Mouse (Mus musculus) limb, embryonic 11.5 days (tissue): ENCODE measurements around the gene Gm45753. TPM values are rescaled to one million over a fixed set of nuclear protein-coding genes. Genes with fewer than 3 reads are reported as not detected.

ENCODE experiments used
- ATAC-seq: fragments of 200-750 bp; cut with Nextera tagmentation; 2 replicates; pipeline ENCODE4 v1.8.0; 2017; ENCODE audit warnings: low read depth; ENCODE audit not compliant: insufficient number of reproducible peaks, low FRiP score, low TSS enrichment
- DNase-seq: peaks from one replicate; pipeline ENCODE4 v3.0.0-alpha.2; 2015; ENCODE audit warnings: low spot score
- H3K27ac ChIP-seq: fragments of 300-500 bp; sonication (generic); replicated peaks from 2 replicates; pipeline ENCODE4 v1.5.1; 2014; ENCODE audit warnings: low read depth, mild to moderate bottlenecking, low read length
- H3K27me3 ChIP-seq: fragments of 300-500 bp; sonication (generic); 2 replicates; pipeline ENCODE4 v1.6.1; 2014; ENCODE audit warnings: mild to moderate bottlenecking, low read length, mixed read lengths; ENCODE audit not compliant: control insufficient read depth, insufficient read depth
- H3K36me3 ChIP-seq: fragments of 300-500 bp; sonication (generic); 2 replicates; pipeline ENCODE4 v1.6.1; 2014; ENCODE audit warnings: mild to moderate bottlenecking, low read length, moderate library complexity, mixed read lengths; ENCODE audit not compliant: control insufficient read depth, insufficient read depth
- H3K4me1 ChIP-seq: fragments of 300-500 bp; sonication (generic); 2 replicates; pipeline ENCODE4 v1.6.1; 2014; ENCODE audit warnings: low read length, mixed read lengths; ENCODE audit not compliant: control insufficient read depth, insufficient read depth
- H3K4me2 ChIP-seq: fragments of 300-500 bp; sonication (generic); 2 replicates; pipeline ENCODE4 v1.6.1; 2014; ENCODE audit warnings: low read depth, mild to moderate bottlenecking, moderate library complexity; ENCODE audit not compliant: severe bottlenecking
- H3K4me3 ChIP-seq: fragments of 300-500 bp; sonication (generic); 2 replicates; pipeline ENCODE4 v1.5.1; 2014; ENCODE audit warnings: low read depth, low read length
- H3K9ac ChIP-seq: fragments of 300-500 bp; sonication (generic); 2 replicates; pipeline ENCODE4 v1.6.1; 2014; ENCODE audit warnings: mild to moderate bottlenecking, low read length
- H3K9me3 ChIP-seq: fragments of 300-500 bp; sonication (generic); 2 replicates; pipeline ENCODE4 v1.6.1; 2016; ENCODE audit warnings: low read length; ENCODE audit not compliant: control insufficient read depth
- WGBS: fragments of 180-500 bp; shearing (Covaris S2); extraction: QIAGEN DNeasy Blood & Tissue Kit; methylation state at CpG from one replicate; pipeline ENCODE4 v1.1.7; 2014; 5-methylcytosine and 5-hydroxymethylcytosine counted together
- polyA plus RNA-seq: library from polyadenylated mRNA; unstranded; fragments of >200 nt; fragmentation: Nextera tagmentation; extraction: Ambion mirVana; gene quantifications from 2 replicates; pipeline ENCODE4 v1.2.1, GENCODE M21; 2014

Gene Gm45753
- polyA plus RNA-seq: not detected in 2 replicates

GRCm38 (mm10) chr8:45308366-45308765 lies at the start of gene Gm45753:
Gene Gm45753 (minus strand): TSS chr8:45308466.
- Histone ChIP-seq H3K4me3 (no peak within 1 kb of the TSS), H3K27me3 (no peaks in the 10 kb centered on the region), H3K36me3 (no peaks in the 10 kb centered on the region), H3K9me3 (no peaks in the 10 kb centered on the region), H3K4me1 (no peaks in the 10 kb centered on the region), H3K4me2 (no peak within 1 kb of the TSS), H3K27ac (no peak within 1 kb of the TSS), H3K9ac (no peak within 1 kb of the TSS)
- WGBS: 93% methylated on average over 13 of the region's 13 CpGs
- ATAC-seq (no peak), DNase-seq (no peak)

- no peaks in the 10 kb centered on the region for H3K4me1 ChIP-seq
- H3K36me3 ChIP-seq: no peaks in the 10 kb centered on the region
These were observed 47.5 kb upstream of the Gm45753 start for GRCm38 (mm10) chr8:45355809-45356208.

GRCm38 (mm10) chr8:45345031-45345430 lies 36.8 kb upstream of the Gm45753 start:
- no peaks in the 10 kb centered on the region for H3K36me3 ChIP-seq
- H3K4me1 ChIP-seq: no peaks in the 10 kb centered on the region
- no peak overlapping the region for H3K27ac ChIP-seq
- 22% methylated on average over 6 of the region's 6 CpGs for WGBS
- DNase-seq: peak; percentile 88
- H3K9ac ChIP-seq: no peak overlapping the region
- no peak overlapping the region for H3K4me2 ChIP-seq
- H3K9me3 ChIP-seq: no peaks in the 10 kb centered on the region
- H3K27me3 ChIP-seq: no peaks in the 10 kb centered on the region
- H3K4me3 ChIP-seq: no peak overlapping the region
- no peak for ATAC-seq

More at GRCm38 (mm10) chr8:45355809-45356208, 47.5 kb upstream of the Gm45753 start:
- Histone ChIP-seq H3K27me3 (no peaks in the 10 kb centered on the region), H3K4me2 (no peak overlapping the region), H3K27ac (no peak overlapping the region), H3K9ac (no peak overlapping the region), H3K4me3 (no peak overlapping the region), H3K9me3 (no peaks in the 10 kb centered on the region)
- DNase-seq (no peak), ATAC-seq (no peak)
- WGBS: 88% methylated on average over 6 of the region's 6 CpGs

GRCm38 (mm10) chr8:45344298-45344697 lies 36.0 kb upstream of the Gm45753 start:
- no peak for ATAC-seq
- Histone ChIP-seq H3K9ac (no peak overlapping the region), H3K4me3 (no peak overlapping the region), H3K4me2 (no peak overlapping the region), H3K36me3 (no peaks in the 10 kb centered on the region), H3K4me1 (no peaks in the 10 kb centered on the region), H3K27me3 (no peaks in the 10 kb centered on the region), H3K27ac (no peak overlapping the region), H3K9me3 (no peaks in the 10 kb centered on the region)
- DNase-seq: no peak
- WGBS: 94% methylated on average over 8 of the region's 8 CpGs

- Histone ChIP-seq H3K4me1 (no peaks in the 10 kb centered on the region), H3K36me3 (no peaks in the 10 kb centered on the region), H3K27me3 (no peaks in the 10 kb centered on the region), H3K9me3 (no peaks in the 10 kb centered on the region), H3K9ac (no peak overlapping the region), H3K4me3 (no peak overlapping the region), H3K27ac (no peak overlapping the region), H3K4me2 (no peak overlapping the region)
- WGBS: 92% methylated on average over 12 of the region's 12 CpGs
- DNase-seq (no peak), ATAC-seq (no peak)
These were observed 33.7 kb upstream of the Gm45753 start for GRCm38 (mm10) chr8:45341630-45342628.

GRCm38 (mm10) chr8:45333493-45333892 lies 25.2 kb upstream of the Gm45753 start:
- H3K9ac ChIP-seq: peak overlapping the region; percentile 63
- peak overlapping the region; percentile 59 for H3K4me3 ChIP-seq
- WGBS: 2% methylated on average over 8 of the region's 8 CpGs
- no peak overlapping the region for H3K27ac ChIP-seq
- H3K9me3 ChIP-seq: no peaks in the 10 kb centered on the region
- H3K36me3 ChIP-seq: no peaks in the 10 kb centered on the region
- no peaks in the 10 kb centered on the region for H3K27me3 ChIP-seq
- ATAC-seq (no peak), DNase-seq (no peak)
- peak overlapping the region; percentile 80 for H3K4me2 ChIP-seq
- H3K4me1 ChIP-seq: no peaks in the 10 kb centered on the region

- peak; percentile 77 for DNase-seq
- H3K36me3 ChIP-seq: no peaks in the 10 kb centered on the region
- H3K27ac ChIP-seq: no peak within 1 kb of the TSS
- ATAC-seq: peak; percentile 78; the same call in 1 of the 2 replicates
- no peaks in the 10 kb centered on the region for H3K9me3 ChIP-seq
- H3K27me3 ChIP-seq: no peaks in the 10 kb centered on the region
- H3K9ac ChIP-seq: peak within 1 kb of the TSS; percentile 63
- under 1% methylated on average over 44 of the region's 44 CpGs for WGBS
- H3K4me3 ChIP-seq: peak within 1 kb of the TSS; percentile 59
- no peaks in the 10 kb centered on the region for H3K4me1 ChIP-seq
- peak within 1 kb of the TSS; percentile 80 for H3K4me2 ChIP-seq
These were observed 24.6 kb upstream of the Gm45753 start, which contains the start of gene Cyp4v3 for GRCm38 (mm10) chr8:45332685-45333409. Gene Cyp4v3 (minus strand): TSS chr8:45333216.

- WGBS: 79% methylated on average over 3 of the region's 3 CpGs
- Histone ChIP-seq H3K9ac (no peak overlapping the region), H3K4me1 (no peaks in the 10 kb centered on the region), H3K27me3 (no peaks in the 10 kb centered on the region), H3K9me3 (no peaks in the 10 kb centered on the region), H3K4me2 (no peak overlapping the region), H3K4me3 (no peak overlapping the region), H3K36me3 (no peaks in the 10 kb centered on the region), H3K27ac (no peak overlapping the region)
- DNase-seq (no peak), ATAC-seq (no peak)
These were observed 22.6 kb upstream of the Gm45753 start for GRCm38 (mm10) chr8:45330856-45331255.
